Mouse (Mus musculus) neural tube, embryonic 15.5 days (tissue): ENCODE measurements at regions not wholly inside any gene's neighbourhood (a gene's known extent, or its start where the extent isn't known, plus 50 kb on each side); places are given as distances from the start of the nearest gene placed in this dataset.
"Not testable (repeated sequence)": the region's sequence is repeated elsewhere in the genome, so short reads cannot be mapped to it uniquely, and the experiment has no call there.

ENCODE experiments used
- ATAC-seq: fragments of 200-750 bp; cut with Nextera tagmentation; 2 replicates; pipeline ENCODE4 v1.8.0; 2017; ENCODE audit warnings: mild to moderate bottlenecking, moderate TSS enrichment, moderate library complexity; ENCODE audit not compliant: low FRiP score
- H3K27ac ChIP-seq: fragments of 300-500 bp; sonication (generic); replicated peaks from 2 replicates; pipeline ENCODE4 v1.5.1; 2015; ENCODE audit warnings: mild to moderate bottlenecking, inconsistent platforms
- H3K27me3 ChIP-seq: fragments of 300-500 bp; sonication (generic); replicated peaks from 2 replicates; pipeline ENCODE4 v1.6.1; 2015; ENCODE audit warnings: inconsistent platforms
- H3K36me3 ChIP-seq: fragments of 300-500 bp; sonication (generic); 2 replicates; pipeline ENCODE4 v1.6.1; 2015; ENCODE audit warnings: inconsistent platforms
- H3K4me1 ChIP-seq: fragments of 300-500 bp; sonication (generic); 2 replicates; pipeline ENCODE4 v1.6.1; 2015; ENCODE audit warnings: inconsistent platforms
- H3K4me2 ChIP-seq: fragments of 300-500 bp; sonication (generic); 2 replicates; pipeline ENCODE4 v1.6.1; 2015; ENCODE audit warnings: inconsistent platforms, mild to moderate bottlenecking, moderate library complexity
- H3K4me3 ChIP-seq: fragments of 300-500 bp; sonication (generic); replicated peaks from 2 replicates; pipeline ENCODE4 v1.5.1; 2015; ENCODE audit warnings: mild to moderate bottlenecking, inconsistent platforms
- H3K9ac ChIP-seq: fragments of 300-500 bp; sonication (generic); replicated peaks from 2 replicates; pipeline ENCODE4 v1.6.1; 2015; ENCODE audit warnings: mild to moderate bottlenecking, inconsistent platforms
- H3K9me3 ChIP-seq: fragments of 300-500 bp; sonication (generic); replicated peaks from 2 replicates; pipeline ENCODE4 v1.6.1; 2016; ENCODE audit warnings: inconsistent platforms
- WGBS: fragments of 180-500 bp; shearing (Covaris S2); methylation state at CpG from one replicate; pipeline ENCODE4 v1.1.7; 2015; ENCODE audit warnings: mixed read lengths; 5-methylcytosine and 5-hydroxymethylcytosine counted together

DNA sequence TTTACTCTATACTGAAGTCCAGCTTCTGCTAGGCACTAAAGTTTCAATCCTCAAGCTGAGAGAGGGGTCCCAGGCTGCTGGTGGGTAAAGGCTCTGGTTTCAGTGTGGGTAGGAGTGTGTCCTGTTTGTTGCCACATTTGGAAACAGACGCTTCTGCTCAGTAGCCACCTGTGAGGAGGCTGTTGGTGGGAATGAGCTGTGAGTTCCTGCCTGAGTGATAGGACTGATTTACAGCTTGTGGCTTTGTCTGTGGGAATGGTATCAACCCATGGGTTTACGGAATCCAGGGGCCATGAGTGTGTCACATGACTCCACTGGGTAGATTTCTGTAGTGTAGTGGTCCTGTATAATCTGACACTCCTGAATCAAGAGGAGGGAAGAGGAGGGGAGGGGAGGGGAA is 86.5 kb upstream of the Adam6b start:
- Histone ChIP-seq H3K27ac (no peak overlapping the region), H3K4me1 (no peaks in the 10 kb centered on the region), H3K9ac (no peak overlapping the region), H3K4me3 (no peak overlapping the region), H3K27me3 (no peaks in the 10 kb centered on the region), H3K36me3 (no peaks in the 10 kb centered on the region), H3K9me3 (no peaks in the 10 kb centered on the region; the same call in 1 of the 2 replicates), H3K4me2 (no peak overlapping the region)
- ATAC-seq, result no peak
- WGBS, result 83% methylated on average over 2 of the region's 2 CpGs

DNA sequence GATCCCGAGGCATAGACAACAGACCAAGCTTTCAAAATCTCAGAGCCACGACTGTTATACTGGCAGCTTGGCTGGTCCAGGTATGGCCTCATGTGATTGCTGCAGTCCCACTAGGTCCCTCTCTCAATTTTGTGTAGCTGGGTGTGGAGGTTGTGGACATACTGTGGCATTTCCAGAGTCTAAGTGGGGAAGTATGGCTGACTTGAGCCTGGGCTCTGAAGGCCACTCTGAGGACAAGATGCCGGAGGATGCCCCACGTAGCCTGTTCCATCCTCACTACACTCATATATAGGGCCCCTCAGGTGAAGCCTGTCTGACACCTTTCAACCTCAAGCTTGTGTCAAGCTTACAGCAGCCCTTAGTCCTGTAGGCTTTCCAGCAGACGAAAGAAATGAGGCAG is 78.2 kb upstream of the Adam6b start:
- ATAC-seq, result no peak
- no peak overlapping the region for H3K27ac ChIP-seq
- H3K36me3 ChIP-seq, result no peaks in the 10 kb centered on the region
- WGBS, result 84% methylated on average over 5 of the region's 5 CpGs
- no peak overlapping the region for H3K4me2 ChIP-seq
- H3K4me1 ChIP-seq, result no peaks in the 10 kb centered on the region
- H3K9me3 ChIP-seq, result 0 out of 2 replicates have a peak, but pooled peaks cover 3% of the 10 kb centered on the region
- H3K9ac ChIP-seq, result no peak overlapping the region
- no peak overlapping the region for H3K4me3 ChIP-seq
- no peaks in the 10 kb centered on the region for H3K27me3 ChIP-seq

DNA sequence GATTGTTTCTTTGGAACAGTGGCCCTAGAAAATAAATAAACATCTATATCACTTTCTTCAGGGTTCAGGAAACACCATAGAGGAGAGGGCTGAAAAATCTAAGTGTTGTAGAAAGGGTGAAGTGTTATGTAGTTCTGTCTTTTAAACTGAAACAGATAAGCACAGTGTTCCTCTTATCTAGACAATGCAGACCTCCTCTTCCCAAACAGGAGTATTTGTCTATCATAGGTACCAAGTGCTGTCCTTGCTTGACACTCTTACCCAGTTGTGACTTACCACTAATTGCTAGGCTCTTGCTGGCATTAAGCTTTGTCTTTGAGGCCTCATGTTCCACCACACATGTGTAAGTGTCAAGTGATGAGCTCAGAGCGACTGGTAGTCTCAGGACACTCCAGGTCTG is 75.3 kb upstream of the Adam6b start:
- H3K36me3 ChIP-seq, result no peaks in the 10 kb centered on the region
- no peak overlapping the region for H3K27ac ChIP-seq
- 0 out of 2 replicates have a peak, but pooled peaks cover 3% of the 10 kb centered on the region for H3K9me3 ChIP-seq
- H3K4me2 ChIP-seq, result no peak overlapping the region
- H3K9ac ChIP-seq, result no peak overlapping the region
- ATAC-seq, result no peak
- H3K27me3 ChIP-seq, result no peaks in the 10 kb centered on the region
- H3K4me3 ChIP-seq, result no peak overlapping the region
- WGBS, result 59% methylated on average over 1 of the region's 1 CpGs
- H3K4me1 ChIP-seq, result no peaks in the 10 kb centered on the region

DNA sequence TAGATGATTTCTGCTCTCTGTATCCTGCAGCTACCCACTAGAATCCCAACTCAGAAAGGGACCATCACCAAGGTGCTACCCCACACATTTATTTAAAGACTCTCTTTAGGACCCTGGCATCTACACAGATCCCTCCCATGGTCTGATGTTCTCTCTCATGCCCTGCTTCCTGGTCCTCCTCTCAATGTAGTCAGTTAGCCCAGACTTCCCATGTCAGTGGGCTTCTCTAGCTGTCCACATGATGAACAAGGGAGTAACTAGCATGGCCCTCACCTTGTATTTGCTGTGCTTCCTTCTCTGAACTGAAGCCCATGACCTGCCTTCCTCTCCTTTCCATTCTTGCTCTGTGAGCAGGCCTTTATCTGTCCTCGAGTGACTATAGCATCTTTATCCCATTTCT is 71.8 kb upstream of the Adam6b start:
- Histone ChIP-seq H3K4me1 (no peaks in the 10 kb centered on the region), H3K4me3 (no peak overlapping the region), H3K4me2 (no peak overlapping the region), H3K27ac (no peak overlapping the region), H3K27me3 (no peaks in the 10 kb centered on the region), H3K9ac (no peak overlapping the region), H3K9me3 (0 out of 2 replicates have a peak, but pooled peaks cover 3% of the 10 kb centered on the region), H3K36me3 (no peaks in the 10 kb centered on the region)
- 75% methylated on average over 1 of the region's 1 CpGs for WGBS
- no peak for ATAC-seq

DNA sequence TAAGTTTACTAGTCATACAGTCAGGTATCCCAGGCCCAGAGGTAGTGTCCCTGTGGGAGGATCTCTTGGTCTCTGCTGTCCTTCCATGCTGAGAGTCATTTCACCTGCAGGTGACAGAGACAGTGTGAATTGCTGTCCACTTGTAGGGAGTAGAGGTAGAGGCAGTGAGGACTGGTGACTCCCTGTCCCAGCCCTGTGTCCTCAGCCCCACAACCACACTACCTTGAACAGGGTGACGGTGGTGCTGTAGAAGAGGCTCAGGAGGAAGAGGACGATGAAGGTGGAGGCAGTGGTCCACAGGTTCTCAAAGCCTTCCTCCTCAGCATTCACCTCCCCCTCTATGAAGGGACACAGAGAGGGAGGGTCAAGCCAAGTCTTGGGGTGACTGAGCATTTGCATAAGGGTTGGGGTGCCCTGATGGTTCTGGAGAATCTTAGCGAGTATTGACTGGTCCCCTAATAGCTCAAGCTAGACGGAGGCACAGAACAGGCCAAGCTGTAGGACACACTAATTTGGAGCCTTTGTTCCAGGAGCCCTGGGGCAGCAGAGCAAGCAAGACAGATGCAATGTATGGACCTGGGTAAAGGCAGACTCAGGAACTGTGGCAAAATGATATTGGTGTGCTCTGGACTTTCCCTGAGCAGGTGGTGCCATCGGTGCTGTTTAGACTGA is 70.4 kb upstream of the Adam6b start:
- Histone ChIP-seq H3K27me3 (no peaks in the 10 kb centered on the region), H3K4me3 (no peak overlapping the region), H3K4me2 (no peak overlapping the region), H3K4me1 (no peaks in the 10 kb centered on the region), H3K36me3 (no peaks in the 10 kb centered on the region), H3K9ac (no peak overlapping the region), H3K9me3 (no peaks in the 10 kb centered on the region), H3K27ac (no peak overlapping the region)
- ATAC-seq, result no peak
- WGBS, result 86% methylated on average over 5 of the region's 5 CpGs

DNA sequence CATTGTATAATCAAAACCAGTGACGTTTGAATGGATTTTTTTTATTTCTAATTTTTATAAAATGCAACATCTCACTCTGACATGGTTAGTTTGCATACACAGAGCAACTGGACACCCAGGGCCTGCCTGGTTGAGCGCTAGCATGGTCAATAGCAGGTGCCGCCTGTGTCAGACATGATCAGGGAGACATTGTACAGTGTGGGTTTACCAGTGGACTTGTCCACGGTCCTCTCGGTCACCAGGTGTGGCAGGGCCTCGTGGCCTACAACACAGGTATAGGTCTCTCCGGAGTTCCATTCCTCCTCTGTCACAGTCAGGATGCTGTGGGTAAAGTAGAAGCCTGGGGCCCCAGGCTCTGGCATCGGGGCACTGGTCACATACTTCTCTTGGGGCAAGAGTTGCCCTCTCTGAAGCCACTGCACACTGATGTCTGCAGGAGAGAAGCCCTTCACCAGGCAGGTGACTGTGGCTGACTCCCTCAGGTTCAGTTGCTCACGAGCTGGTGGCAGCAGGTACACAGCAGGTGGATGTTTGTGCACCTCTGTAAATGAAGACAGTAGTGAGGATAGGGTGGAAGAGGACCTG is 68.5 kb upstream of the Adam6b start:
- Histone ChIP-seq H3K9me3 (no peaks in the 10 kb centered on the region), H3K27ac (no peak overlapping the region), H3K27me3 (no peaks in the 10 kb centered on the region), H3K4me3 (no peak overlapping the region), H3K36me3 (no peaks in the 10 kb centered on the region), H3K4me1 (no peaks in the 10 kb centered on the region), H3K9ac (no peak overlapping the region), H3K4me2 (no peak overlapping the region)
- no peak for ATAC-seq
- WGBS, result 86% methylated on average over 9 of the region's 9 CpGs

DNA sequence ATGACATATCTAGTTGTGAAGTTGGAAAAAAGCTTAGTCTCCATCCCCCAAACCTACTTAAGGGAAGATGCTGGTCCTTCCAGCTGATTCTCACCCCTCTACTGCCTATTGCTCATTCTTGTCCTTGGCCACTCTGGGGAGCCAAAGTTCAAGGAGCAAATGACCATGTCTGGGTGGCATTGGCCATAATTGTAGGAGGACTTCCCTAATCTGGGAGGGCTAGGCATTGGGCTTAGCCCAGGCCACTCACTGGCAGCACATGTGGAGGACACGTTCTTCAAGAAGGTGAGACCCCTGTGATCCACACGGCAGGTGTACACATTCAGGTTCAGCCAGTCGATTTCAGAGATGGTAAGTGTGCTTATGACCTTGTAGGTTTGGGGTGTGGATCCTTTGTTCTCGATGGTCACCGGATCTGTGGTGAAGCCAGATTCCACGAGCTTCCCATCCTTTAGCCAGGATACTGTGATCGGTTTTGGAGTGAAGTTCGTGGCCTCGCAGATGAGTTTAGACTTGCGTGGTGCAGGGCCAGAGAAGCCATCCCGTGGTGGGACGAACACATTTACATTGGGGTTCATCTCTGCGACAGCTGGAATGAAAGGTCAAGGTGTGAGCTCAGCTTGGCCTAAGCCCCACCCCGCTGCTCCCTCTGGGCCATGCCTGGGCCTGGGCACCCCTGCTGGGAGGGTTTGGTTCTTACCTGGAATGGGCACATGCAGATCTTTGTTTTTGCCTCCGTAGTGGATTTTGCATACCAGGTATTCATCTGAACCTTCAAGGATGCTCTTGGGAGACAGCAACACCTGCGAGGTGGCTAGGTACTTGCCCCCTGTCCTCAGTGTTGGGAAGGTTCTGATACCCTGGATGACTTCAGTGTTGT is 67.4 kb upstream of the Adam6b start:
- Histone ChIP-seq H3K9ac (no peak overlapping the region), H3K36me3 (no peaks in the 10 kb centered on the region), H3K4me3 (no peak overlapping the region), H3K4me1 (no peaks in the 10 kb centered on the region), H3K9me3 (no peaks in the 10 kb centered on the region), H3K27ac (no peak overlapping the region), H3K27me3 (no peaks in the 10 kb centered on the region), H3K4me2 (no peak overlapping the region)
- ATAC-seq, result no peak
- WGBS, result 90% methylated on average over 16 of the region's 16 CpGs

DNA sequence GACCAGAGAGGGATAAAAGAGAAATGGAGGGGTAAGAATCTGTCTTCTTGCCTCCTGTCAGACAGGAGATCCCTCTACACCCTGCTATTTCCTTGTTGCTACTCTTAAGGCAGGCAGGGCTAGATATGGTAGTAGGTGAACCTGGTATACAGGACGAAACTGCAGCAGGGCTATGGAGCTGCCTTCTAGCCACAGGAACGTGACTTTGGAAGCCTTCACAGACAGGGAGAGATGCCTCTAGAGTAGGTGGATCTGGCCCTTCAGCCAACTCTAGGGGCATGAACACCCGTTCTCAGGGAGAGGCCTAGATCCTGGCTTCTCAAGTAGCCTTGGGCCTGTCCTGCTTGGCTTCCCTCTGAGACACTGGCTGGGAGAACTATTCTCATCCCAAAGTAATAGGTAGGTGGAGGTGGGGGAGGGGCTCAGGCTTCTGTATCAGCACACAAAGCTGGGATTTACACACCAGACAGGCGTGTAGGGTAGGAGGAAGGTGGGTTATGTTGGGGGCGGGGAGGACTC is 66.5 kb upstream of the Adam6b start:
- Histone ChIP-seq H3K4me1 (no peaks in the 10 kb centered on the region), H3K4me2 (no peak overlapping the region), H3K27ac (no peak overlapping the region), H3K36me3 (no peaks in the 10 kb centered on the region), H3K4me3 (no peak overlapping the region), H3K27me3 (no peaks in the 10 kb centered on the region), H3K9ac (no peak overlapping the region), H3K9me3 (no peaks in the 10 kb centered on the region)
- WGBS, result 81% methylated on average over 5 of the region's 5 CpGs
- no peak for ATAC-seq

DNA sequence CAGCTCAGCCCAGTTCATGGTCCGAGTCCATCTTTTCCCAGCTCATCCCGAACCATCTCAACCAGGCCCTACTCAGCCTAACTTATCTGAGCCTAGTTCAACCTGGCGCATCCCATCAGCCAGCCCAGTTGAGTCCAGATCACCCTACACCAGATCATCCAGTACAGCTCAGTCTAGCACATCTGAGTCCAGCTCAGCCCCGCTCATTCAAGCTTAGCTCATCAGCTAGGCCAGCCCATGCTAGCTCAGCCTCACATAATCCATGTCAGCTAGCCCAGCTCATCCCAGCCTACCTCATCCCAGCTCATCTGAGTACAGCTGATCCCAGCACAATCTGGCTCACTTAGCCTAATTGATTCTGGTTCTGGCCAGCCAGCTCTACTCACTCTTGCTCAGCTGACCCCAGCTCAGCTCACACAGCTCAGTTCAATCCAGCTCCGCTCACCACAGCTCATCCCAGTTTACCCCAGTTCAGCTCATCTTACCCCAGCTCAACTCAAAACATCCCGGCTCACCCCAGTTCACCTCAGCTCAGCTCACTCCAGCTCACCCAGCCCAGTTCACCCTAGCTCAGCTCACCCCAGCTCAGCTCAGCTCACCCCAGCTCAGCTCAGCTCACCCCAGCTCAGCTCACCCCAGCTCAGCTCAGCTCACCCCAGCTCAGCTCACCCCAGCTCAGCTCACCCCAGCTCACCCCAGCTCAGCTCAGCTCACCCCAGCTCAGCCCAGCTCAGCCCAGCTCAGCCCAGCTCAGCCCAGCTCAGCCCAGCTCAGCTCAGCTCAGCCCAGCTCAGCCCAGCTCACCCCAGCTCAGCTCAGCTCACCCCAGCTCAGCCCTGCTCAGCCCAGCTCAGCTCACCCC is 65.3 kb upstream of the Adam6b start:
- Histone ChIP-seq H3K4me2 (no peak overlapping the region), H3K4me1 (no peaks in the 10 kb centered on the region), H3K36me3 (no peaks in the 10 kb centered on the region), H3K4me3 (no peak overlapping the region), H3K9me3 (no peaks in the 10 kb centered on the region), H3K27ac (no peak overlapping the region), H3K27me3 (no peaks in the 10 kb centered on the region), H3K9ac (no peak overlapping the region)
- 93% methylated on average over 6 of the region's 6 CpGs for WGBS
- ATAC-seq, result no peak

DNA sequence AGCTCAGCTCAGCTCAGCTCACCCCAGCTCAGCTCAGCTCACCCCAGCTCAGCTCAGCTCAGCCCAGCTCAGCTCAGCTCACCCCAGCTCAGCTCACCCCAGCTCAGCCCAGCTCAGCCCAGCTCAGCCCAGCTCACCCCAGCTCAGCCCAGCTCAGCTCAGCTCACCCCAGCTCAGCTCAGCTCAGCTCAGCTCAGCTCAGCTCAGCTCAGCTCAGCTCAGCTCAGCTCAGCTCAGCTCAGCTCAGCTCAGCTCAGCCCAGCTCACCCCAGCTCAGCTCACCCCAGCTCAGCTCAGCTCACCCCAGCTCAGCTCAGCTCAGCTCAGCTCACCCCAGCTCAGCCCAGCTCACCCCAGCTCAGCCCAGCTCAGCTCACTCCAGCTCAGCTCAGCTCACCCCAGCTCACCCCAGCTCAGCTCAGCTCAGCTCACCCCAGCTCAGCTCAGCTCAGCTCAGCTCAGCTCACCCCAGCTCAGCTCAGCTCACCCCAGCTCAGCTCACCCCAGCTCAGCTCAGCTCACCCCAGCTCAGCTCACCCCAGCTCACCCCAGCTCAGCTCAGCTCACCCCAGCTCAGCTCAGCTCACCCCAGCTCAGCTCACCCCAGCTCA is 64.6 kb upstream of the Adam6b start:
- ATAC-seq, H3K4me1 ChIP-seq: not testable (repeated sequence)

More for the DNA sequence above, 64.6 kb upstream of the Adam6b start:
- H3K27me3 ChIP-seq, H3K27ac ChIP-seq, H3K9ac ChIP-seq, H3K9me3 ChIP-seq, H3K4me2 ChIP-seq, H3K4me3 ChIP-seq, H3K36me3 ChIP-seq: not testable (repeated sequence)
